Mouse (Mus musculus): ENCODE data around the gene Polr2g.
A peak's percentile ranks its signal among the peaks of the same experiment; 100 is the strongest.

The Polr2g gene

GRCm38 (mm10) chr19:8817001-8817400, 18.6 kb upstream of the Polr2g start:
- DNase-seq: no peak

GRCm38 (mm10) chr19:8815812-8816211, 17.4 kb upstream of the Polr2g start:
- DNase-seq: no peak

GRCm38 (mm10) chr19:8806810-8807209, 8.4 kb upstream of the Polr2g start:
- DNase-seq: no peak

GRCm38 (mm10) chr19:8803879-8804660, 5.7 kb upstream of the Polr2g start:
- no peak for DNase-seq

GRCm38 (mm10) chr19:8803204-8803780, 4.9 kb upstream of the Polr2g start:
- DNase-seq: no peak

- DNase-seq: peak; percentile 98
Measured at GRCm38 (mm10) chr19:8802130-8802821, 3.9 kb upstream of the Polr2g start, which contains the start of gene Zbtb3. Gene Zbtb3 (plus strand): TSS chr19:8802555.

GRCm38 (mm10) chr19:8798947-8799315, 554 bp upstream of the Polr2g start:
- DNase-seq: no peak

- DNase-seq: no peak
Measured at GRCm38 (mm10) chr19:8790171-8790570, 8.2 kb downstream of the Polr2g start.

- DNase-seq: no peak
Measured at GRCm38 (mm10) chr19:8789171-8789570, 9.2 kb downstream of the Polr2g start.

- DNase-seq: no peak
Measured at GRCm38 (mm10) chr19:8788521-8788920, 9.9 kb downstream of the Polr2g start.

- DNase-seq: peak; percentile 96
Measured at GRCm38 (mm10) chr19:8786008-8786781, 12.2 kb downstream of the Polr2g start, which contains the start of gene Taf6l. Gene Taf6l (minus strand): TSS chr19:8786417.

- DNase-seq: no peak
Measured at GRCm38 (mm10) chr19:8774951-8775421, 23.4 kb downstream of the Polr2g start.

- peak; percentile 95 for DNase-seq
Measured at GRCm38 (mm10) chr19:8774086-8774835, 24.1 kb downstream of the Polr2g start, which contains the start of gene Tmem179b. Gene Tmem179b (minus strand): TSS chr19:8774467.

GRCm38 (mm10) chr19:8773409-8773808, 25.0 kb downstream of the Polr2g start:
- no peak for DNase-seq

- DNase-seq: no peak
Measured at GRCm38 (mm10) chr19:8772996-8773395, 25.4 kb downstream of the Polr2g start.

- peak; percentile 79 to 83 for DNase-seq
Measured at GRCm38 (mm10) chr19:8770567-8771270, 27.7 kb downstream of the Polr2g start, which contains the start of gene Tmem223. Gene Tmem223 (plus strand): TSS chr19:8770996.

GRCm38 (mm10) chr19:8765562-8765961, 32.8 kb downstream of the Polr2g start:
- no peak for DNase-seq

GRCm38 (mm10) chr19:8763276-8763675, 35.1 kb downstream of the Polr2g start:
- no peak for DNase-seq

GRCm38 (mm10) chr19:8760757-8761156, 37.6 kb downstream of the Polr2g start:
- no peak for DNase-seq

GRCm38 (mm10) chr19:8758899-8759298, 39.5 kb downstream of the Polr2g start:
- DNase-seq: no peak

GRCm38 (mm10) chr19:8757471-8757998, 40.8 kb downstream of the Polr2g start:
- DNase-seq: no peak

All from lung, adult 18-20 months (tissue).